Mouse (Mus musculus): ENCODE results near the gene Smim7. TPM values are rescaled to one million over a fixed set of nuclear protein-coding genes. Genes with fewer than 3 reads are reported as not detected.

The Smim7 gene
- polyA plus RNA-seq, 1 experiment = 79.2 TPM

DNA sequence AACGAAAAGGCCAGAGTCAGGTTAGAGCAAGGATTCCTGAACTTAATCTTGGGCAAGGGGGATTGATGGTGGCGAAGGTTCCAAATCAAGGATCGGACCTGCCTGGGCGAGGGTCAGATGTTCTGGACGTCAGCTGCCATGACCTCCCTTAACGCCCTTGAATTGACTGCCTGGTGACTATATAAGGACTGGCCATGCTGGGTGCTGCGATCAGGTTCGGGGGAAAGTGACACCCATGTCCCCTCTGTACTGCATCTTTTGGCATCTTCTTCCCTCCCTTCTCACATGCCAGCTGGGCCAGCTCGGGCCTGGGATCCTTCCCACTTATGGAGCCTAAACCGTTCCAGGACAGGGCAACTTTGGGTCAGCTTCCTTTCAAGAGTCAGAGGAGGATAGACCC is 1.6 kb upstream of the Smim7 start:
- no peak for TF ChIP-seq CTCF (IDR thresholded peaks at IDR 0.05; ENCODE audit: borderline replicate concordance, control insufficient read depth, extremely low read depth, insufficient read depth, low read length, poor library complexity)
- TF ChIP-seq POLR2A (IDR thresholded peaks at IDR 0.05; ENCODE audit: control insufficient read depth, extremely low read depth, insufficient read depth, low read length, poor library complexity) = no peak
- 48% methylated on average over 10 of the region's 10 CpGs for WGBS

DNA sequence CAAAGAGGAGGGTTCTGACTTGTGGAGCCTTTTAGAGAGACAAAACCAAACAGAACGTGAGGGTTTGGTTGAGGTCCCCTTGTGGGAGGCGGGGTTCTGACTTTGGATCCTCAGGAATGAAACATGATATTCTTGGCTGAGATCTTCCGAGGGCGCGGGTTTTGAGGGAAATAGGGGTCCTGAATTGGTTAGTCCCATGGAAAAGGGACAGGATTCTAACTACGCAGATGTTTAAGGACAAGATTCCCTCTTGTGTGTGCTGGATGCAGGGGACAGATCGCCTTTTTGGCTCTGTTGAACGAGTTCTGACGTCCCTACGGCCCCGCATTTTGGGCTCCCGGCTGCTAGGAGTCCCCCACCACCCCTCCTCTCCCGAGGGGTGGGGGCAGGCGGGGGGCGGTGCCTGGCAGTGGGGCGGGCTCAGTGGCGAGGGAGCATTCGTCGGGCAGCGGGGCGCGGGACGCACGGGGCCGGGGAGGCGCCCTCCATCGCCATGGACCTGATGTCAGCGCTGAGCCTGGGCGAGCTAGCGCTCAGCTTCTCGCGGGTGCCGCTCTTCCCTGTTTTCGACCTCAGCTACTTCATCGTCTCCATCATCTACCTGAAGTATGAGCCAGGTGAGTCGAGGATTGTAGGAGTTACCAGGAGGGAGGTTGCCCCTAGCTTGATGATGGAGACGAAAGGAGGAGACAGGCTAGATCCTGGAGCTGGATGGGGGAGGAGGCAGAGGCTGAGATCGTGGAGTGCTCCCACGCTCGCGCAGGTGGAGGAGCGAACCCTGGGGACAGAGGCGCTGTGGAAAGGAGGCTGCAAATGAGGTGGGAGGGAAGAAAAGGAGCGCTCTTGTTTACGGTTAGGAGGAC is 954 bp upstream of the Smim7 start, which contains the start of gene Tmem38a:
Gene Tmem38a, plus strand, starts transcription at position 445 of the 863 bp plus-strand sequence.
- DNase-seq = peak; percentile 80
- TF ChIP-seq CTCF (IDR thresholded peaks at IDR 0.05; ENCODE audit: borderline replicate concordance, control insufficient read depth, extremely low read depth, insufficient read depth, low read length, poor library complexity) (no peak), POLR2A (IDR thresholded peaks at IDR 0.05; ENCODE audit: control insufficient read depth, extremely low read depth, insufficient read depth, low read length, poor library complexity) (peak; percentile 60; the same call in 1 of the 2 replicates)
- 1% methylated on average over 45 of the region's 45 CpGs for WGBS

More for the DNA sequence above, 1.6 kb upstream of the Smim7 start:
- peak overlapping the region; percentile 82 for H3K4me3 ChIP-seq (ENCODE audit: control insufficient read depth, insufficient read depth, low read length)
- H3K27me3 ChIP-seq (ENCODE audit: control insufficient read depth, insufficient read depth, low read length) = no peaks in the 10 kb centered on the region
- no peak for DNase-seq
- H3K4me1 ChIP-seq (replicated peaks; ENCODE audit: control insufficient read depth, insufficient read depth, low read length) = peaks cover 16% of the 10 kb centered on the region
- no peak overlapping the region for H3K27ac ChIP-seq (ENCODE audit: control insufficient read depth, insufficient read depth, low read length)
- peaks cover 9% of the 10 kb centered on the region for H3K36me3 ChIP-seq (ENCODE audit: control insufficient read depth, insufficient read depth, low read length)

DNA sequence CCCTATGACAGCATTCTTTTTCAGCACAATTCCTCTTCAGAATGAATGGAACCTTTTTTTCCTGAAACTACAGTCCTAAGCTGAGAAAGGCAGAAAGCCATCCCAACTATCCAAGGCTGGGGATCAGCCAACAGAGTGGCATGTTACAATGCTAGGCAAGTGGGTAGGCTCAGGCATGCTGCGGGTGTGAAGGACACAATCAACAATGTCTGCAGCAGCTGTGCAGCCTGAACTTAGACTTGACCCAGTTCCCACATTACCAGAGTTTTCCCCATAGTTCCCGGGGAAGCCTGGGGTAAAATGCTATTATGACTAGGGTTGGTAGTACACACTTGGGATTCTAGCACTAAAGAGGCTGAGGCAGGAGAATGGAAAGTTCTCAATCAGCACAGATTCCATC is 4.9 kb downstream of the Smim7 start:
- H3K36me3 ChIP-seq (ENCODE audit: control insufficient read depth, insufficient read depth, low read length) = peaks cover 32% of the 10 kb centered on the region
- WGBS = 98% methylated on average over 2 of the region's 2 CpGs
- TF ChIP-seq CTCF (IDR thresholded peaks at IDR 0.05; ENCODE audit: borderline replicate concordance, control insufficient read depth, extremely low read depth, insufficient read depth, low read length, poor library complexity) (no peak), POLR2A (IDR thresholded peaks at IDR 0.05; ENCODE audit: control insufficient read depth, extremely low read depth, insufficient read depth, low read length, poor library complexity) (no peak)
- no peak for DNase-seq
- no peak overlapping the region for H3K4me3 ChIP-seq (ENCODE audit: control insufficient read depth, insufficient read depth, low read length)
- H3K27ac ChIP-seq (ENCODE audit: control insufficient read depth, insufficient read depth, low read length) = no peak overlapping the region
- peaks cover 8% of the 10 kb centered on the region for H3K4me1 ChIP-seq (replicated peaks; ENCODE audit: control insufficient read depth, insufficient read depth, low read length)
- no peaks in the 10 kb centered on the region for H3K27me3 ChIP-seq (ENCODE audit: control insufficient read depth, insufficient read depth, low read length)

More for the DNA sequence above, 954 bp upstream of the Smim7 start, which contains the start of gene Tmem38a:
- Histone ChIP-seq H3K27me3 (ENCODE audit: control insufficient read depth, insufficient read depth, low read length) (no peaks in the 10 kb centered on the region), H3K27ac (ENCODE audit: control insufficient read depth, insufficient read depth, low read length) (peak within 1 kb of the TSS; percentile 73), H3K36me3 (ENCODE audit: control insufficient read depth, insufficient read depth, low read length) (peaks cover 16% of the 10 kb centered on the region), H3K4me1 (replicated peaks; ENCODE audit: control insufficient read depth, insufficient read depth, low read length) (peaks cover 16% of the 10 kb centered on the region), H3K4me3 (ENCODE audit: control insufficient read depth, insufficient read depth, low read length) (peak within 1 kb of the TSS; percentile 82)

DNA sequence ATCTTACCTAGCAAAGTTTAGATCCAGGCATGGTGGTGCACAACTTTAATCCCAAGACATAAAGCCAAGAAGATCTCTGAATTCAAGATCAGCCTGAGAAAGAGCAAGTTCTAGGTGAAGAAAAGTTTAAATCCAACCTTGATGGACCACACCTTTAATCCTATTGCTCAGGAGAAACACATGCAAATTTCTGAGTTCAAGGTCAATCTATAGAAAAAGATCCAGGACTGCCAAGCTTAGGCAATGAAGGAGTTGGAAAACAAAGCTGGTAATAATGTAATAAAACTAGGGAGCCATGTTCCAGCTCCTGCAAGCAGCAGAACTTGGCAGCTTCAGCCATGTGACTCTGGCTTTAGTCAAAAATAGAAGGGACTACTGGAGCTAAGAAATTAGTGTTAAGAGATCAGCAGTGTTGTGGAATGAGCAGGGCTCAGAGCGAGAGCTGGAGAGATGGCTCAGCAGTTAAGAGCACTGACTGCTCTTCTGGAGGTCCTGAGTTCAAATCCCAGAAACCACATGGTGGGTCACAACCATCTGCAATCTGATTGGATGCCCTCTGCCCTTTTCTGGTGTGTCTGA is 9.7 kb downstream of the Smim7 start:
- H3K4me3 ChIP-seq (ENCODE audit: control insufficient read depth, insufficient read depth, low read length) = no peak overlapping the region
- no peak for DNase-seq
- peaks cover 11% of the 10 kb centered on the region for H3K36me3 ChIP-seq (ENCODE audit: control insufficient read depth, insufficient read depth, low read length)
- no peaks in the 10 kb centered on the region for H3K27me3 ChIP-seq (ENCODE audit: control insufficient read depth, insufficient read depth, low read length)
- TF ChIP-seq CTCF (IDR thresholded peaks at IDR 0.05; ENCODE audit: borderline replicate concordance, control insufficient read depth, extremely low read depth, insufficient read depth, low read length, poor library complexity) = no peak
- TF ChIP-seq POLR2A (IDR thresholded peaks at IDR 0.05; ENCODE audit: control insufficient read depth, extremely low read depth, insufficient read depth, low read length, poor library complexity) = no peak
- WGBS = 93% methylated on average over 1 of the region's 1 CpGs
- no peak overlapping the region for H3K27ac ChIP-seq (ENCODE audit: control insufficient read depth, insufficient read depth, low read length)
- H3K4me1 ChIP-seq (replicated peaks; ENCODE audit: control insufficient read depth, insufficient read depth, low read length) = no peaks in the 10 kb centered on the region

DNA sequence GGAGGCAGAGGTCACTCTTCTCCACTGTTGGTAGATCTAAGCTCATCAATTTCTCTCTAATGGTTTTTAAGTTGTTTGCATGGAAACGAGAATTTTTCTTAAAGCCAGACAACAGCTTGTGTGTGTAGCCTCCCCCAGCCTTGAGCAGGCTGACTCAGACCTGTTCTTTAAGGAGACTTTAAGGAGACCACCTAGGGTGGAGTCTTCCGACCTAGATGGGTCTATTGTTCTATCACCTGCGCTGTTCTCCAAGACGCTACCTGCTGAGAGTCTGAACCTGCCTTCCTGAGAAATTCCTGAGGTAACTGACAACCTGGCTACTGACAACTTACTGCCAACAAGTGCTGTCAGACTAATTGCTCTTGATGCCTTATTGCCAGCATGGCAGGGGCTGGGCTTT is 15.1 kb downstream of the Smim7 start:
- no peaks in the 10 kb centered on the region for H3K4me1 ChIP-seq (replicated peaks; ENCODE audit: control insufficient read depth, insufficient read depth, low read length)
- WGBS = 95% methylated on average over 4 of the region's 4 CpGs
- no peak for DNase-seq
- H3K27me3 ChIP-seq (ENCODE audit: control insufficient read depth, insufficient read depth, low read length) = no peaks in the 10 kb centered on the region
- H3K27ac ChIP-seq (ENCODE audit: control insufficient read depth, insufficient read depth, low read length) = no peak overlapping the region
- H3K36me3 ChIP-seq (ENCODE audit: control insufficient read depth, insufficient read depth, low read length) = no peaks in the 10 kb centered on the region
- TF ChIP-seq POLR2A (IDR thresholded peaks at IDR 0.05; ENCODE audit: control insufficient read depth, extremely low read depth, insufficient read depth, low read length, poor library complexity) = no peak
- H3K4me3 ChIP-seq (ENCODE audit: control insufficient read depth, insufficient read depth, low read length) = no peak overlapping the region

DNA sequence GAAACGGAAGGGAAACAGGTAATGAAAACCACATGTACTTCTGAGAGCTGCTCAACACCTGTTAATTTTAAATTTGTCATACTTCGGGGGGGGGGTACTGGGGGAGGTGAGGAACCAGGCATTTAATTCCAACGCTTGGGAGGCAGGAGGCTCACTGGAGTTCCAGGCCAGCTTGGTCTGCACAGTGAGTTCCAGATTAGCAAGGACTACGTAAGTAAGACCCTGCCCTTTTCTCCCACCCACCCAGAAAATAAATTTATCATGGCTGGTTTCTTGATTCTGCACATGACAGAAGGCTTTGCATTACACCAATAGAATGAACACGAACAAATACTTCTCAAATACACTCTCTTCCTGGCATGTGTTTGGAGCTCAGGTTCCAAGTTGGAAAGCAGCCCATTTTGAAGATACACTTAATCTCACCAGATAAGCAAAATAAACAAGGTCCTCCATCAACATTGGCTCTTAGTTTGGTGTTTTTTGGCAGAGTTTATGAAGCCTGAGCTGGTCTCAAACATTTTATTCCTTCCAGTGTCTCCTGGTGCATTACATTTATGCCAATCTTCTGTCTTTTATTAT is 21.5 kb downstream of the Smim7 start:
- peak overlapping the region; percentile 54; the same call in 1 of the 2 replicates for H3K27ac ChIP-seq (ENCODE audit: control insufficient read depth, insufficient read depth, low read length)

More for the DNA sequence above, 21.5 kb downstream of the Smim7 start:
- Histone ChIP-seq H3K4me1 (replicated peaks; ENCODE audit: control insufficient read depth, insufficient read depth, low read length) (peaks cover 8% of the 10 kb centered on the region), H3K4me3 (ENCODE audit: control insufficient read depth, insufficient read depth, low read length) (peak overlapping the region; percentile 76), H3K36me3 (ENCODE audit: control insufficient read depth, insufficient read depth, low read length) (no peaks in the 10 kb centered on the region), H3K27me3 (ENCODE audit: control insufficient read depth, insufficient read depth, low read length) (no peaks in the 10 kb centered on the region)
- no peak for TF ChIP-seq CTCF (IDR thresholded peaks at IDR 0.05; ENCODE audit: borderline replicate concordance, control insufficient read depth, extremely low read depth, insufficient read depth, low read length, poor library complexity)
- TF ChIP-seq POLR2A (IDR thresholded peaks at IDR 0.05; ENCODE audit: control insufficient read depth, extremely low read depth, insufficient read depth, low read length, poor library complexity) = no peak
- no peak for DNase-seq
- 24% methylated on average over 5 of the region's 5 CpGs for WGBS
